Mouse (Mus musculus): ENCODE measurements at regions not wholly inside any gene's neighbourhood (a gene's known extent, or its start where the extent isn't known, plus 50 kb on each side); places are given as distances from the start of the nearest gene placed in this dataset.

DNA sequence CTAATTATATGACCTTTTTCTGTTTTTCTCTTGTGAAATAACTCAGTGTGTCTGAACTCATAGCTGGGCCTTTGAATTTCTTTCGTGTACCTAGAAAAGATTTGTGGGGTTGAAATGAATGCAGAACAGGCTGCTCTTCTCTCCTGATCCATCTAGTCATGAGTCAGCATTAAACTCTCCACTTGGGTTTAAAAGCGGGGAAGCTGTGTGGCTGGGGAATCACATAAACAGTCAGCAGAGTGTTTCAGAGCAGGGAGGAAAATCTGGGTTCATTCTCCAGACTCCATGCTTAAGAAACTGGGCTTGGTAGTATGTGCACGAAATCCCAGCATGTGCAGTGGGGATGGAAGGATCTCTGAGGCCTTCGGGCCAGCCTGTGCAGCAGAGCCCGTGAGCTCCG is 79.9 kb downstream of the Aldh8a1 start:
- TF ChIP-seq POLR2A (IDR thresholded peaks at IDR 0.05; ENCODE audit: extremely low read depth, insufficient read depth, low read length) (no peak), CTCF (IDR thresholded peaks at IDR 0.05; ENCODE audit: extremely low read depth, insufficient read depth, low read length) (no peak)
